Mouse (Mus musculus): ENCODE measurements around the gene Trpm1.
A peak's percentile ranks its signal among the peaks of the same experiment; 100 is the strongest.
"Not testable (repeated sequence)": the region's sequence is repeated elsewhere in the genome, so short reads cannot be mapped to it uniquely, and the experiment has no call there.

Trpm1 gene

GRCm38 (mm10) chr7:64153535-64153934, at the start of gene Trpm1:
Gene Trpm1, plus strand, starts transcription at chr7:64153835.
- DNase-seq (ENCODE audit: low read depth, low spot score), result no peak

GRCm38 (mm10) chr7:64122131-64122715, 31.4 kb upstream of the Trpm1 start:
- DNase-seq (ENCODE audit: low read depth, low spot score), result no peak

GRCm38 (mm10) chr7:64123721-64124120, 29.9 kb upstream of the Trpm1 start:
- no peak for DNase-seq (ENCODE audit: low read depth, low spot score)

GRCm38 (mm10) chr7:64125994-64126393, 27.6 kb upstream of the Trpm1 start:
- not testable (repeated sequence) for DNase-seq (ENCODE audit: low read depth, low spot score)

- DNase-seq (ENCODE audit: low read depth, low spot score), result peak; percentile 33
Measured at GRCm38 (mm10) chr7:64139866-64140265, 13.8 kb upstream of the Trpm1 start.

GRCm38 (mm10) chr7:64141301-64142032, 12.2 kb upstream of the Trpm1 start:
- DNase-seq (ENCODE audit: low read depth, low spot score), result peak; percentile 70

- DNase-seq (ENCODE audit: low read depth, low spot score), result no peak
Measured at GRCm38 (mm10) chr7:64149337-64149736, 4.3 kb upstream of the Trpm1 start.

GRCm38 (mm10) chr7:64149747-64150146, 3.9 kb upstream of the Trpm1 start:
- peak; percentile 32 for DNase-seq (ENCODE audit: low read depth, low spot score)

- no peak for DNase-seq (ENCODE audit: low read depth, low spot score)
Measured at GRCm38 (mm10) chr7:64150436-64151080, 3.1 kb upstream of the Trpm1 start.

GRCm38 (mm10) chr7:64155226-64155625, 1.6 kb downstream of the Trpm1 start:
- DNase-seq (ENCODE audit: low read depth, low spot score), result no peak

- DNase-seq (ENCODE audit: low read depth, low spot score), result no peak
Measured at GRCm38 (mm10) chr7:64155687-64156086, 2.1 kb downstream of the Trpm1 start.

GRCm38 (mm10) chr7:64156271-64156911, 2.8 kb downstream of the Trpm1 start:
- no peak for DNase-seq (ENCODE audit: low read depth, low spot score)

GRCm38 (mm10) chr7:64156918-64157690, 3.5 kb downstream of the Trpm1 start:
- DNase-seq (ENCODE audit: low read depth, low spot score), result no peak

GRCm38 (mm10) chr7:64158281-64159055, 4.8 kb downstream of the Trpm1 start:
- DNase-seq (ENCODE audit: low read depth, low spot score), result no peak

- DNase-seq (ENCODE audit: low read depth, low spot score), result no peak
Measured at GRCm38 (mm10) chr7:64159056-64159542, 5.5 kb downstream of the Trpm1 start.

GRCm38 (mm10) chr7:64159612-64160591, 6.3 kb downstream of the Trpm1 start:
- DNase-seq (ENCODE audit: low read depth, low spot score), result no peak

- DNase-seq (ENCODE audit: low read depth, low spot score), result no peak
Measured at GRCm38 (mm10) chr7:64160737-64161470, 7.3 kb downstream of the Trpm1 start.

GRCm38 (mm10) chr7:64161990-64162389, 8.4 kb downstream of the Trpm1 start:
- no peak for DNase-seq (ENCODE audit: low read depth, low spot score)

- DNase-seq (ENCODE audit: low read depth, low spot score), result no peak
Measured at GRCm38 (mm10) chr7:64163086-64163485, 9.5 kb downstream of the Trpm1 start.

Data from A20 (cell line).